Mouse (Mus musculus) hindbrain, embryonic 16.5 days (tissue): Measurements from ENCODE around the gene Lhfpl3. TPM values are rescaled to one million over a fixed set of nuclear protein-coding genes. Genes with fewer than 3 reads are reported as not detected.

Source experiments
- ATAC-seq: fragments of 200-750 bp; cut with Nextera tagmentation; 2 replicates; pipeline ENCODE4 v1.8.0; 2017; ENCODE audit warnings: moderate TSS enrichment, moderate library complexity
- H3K27ac ChIP-seq: fragments of 300-500 bp; sonication (generic); 2 replicates; pipeline ENCODE4 v1.5.1; 2014; ENCODE audit warnings: low read depth, mild to moderate bottlenecking, control low read depth, low read length, moderate library complexity
- H3K27me3 ChIP-seq: fragments of 300-500 bp; sonication (generic); replicated peaks from 2 replicates; pipeline ENCODE4 v1.6.1; 2014; ENCODE audit warnings: low read length; ENCODE audit not compliant: control insufficient read depth, insufficient read depth
- H3K36me3 ChIP-seq: fragments of 300-500 bp; sonication (generic); 2 replicates; pipeline ENCODE4 v1.6.1; 2014; ENCODE audit warnings: mild to moderate bottlenecking, low read length, moderate library complexity, mixed read lengths; ENCODE audit not compliant: control insufficient read depth, insufficient read depth
- H3K4me1 ChIP-seq: fragments of 300-500 bp; sonication (generic); 2 replicates; pipeline ENCODE4 v1.6.1; 2014; ENCODE audit warnings: low read depth, low read length; ENCODE audit not compliant: control insufficient read depth, insufficient read depth
- H3K4me2 ChIP-seq: fragments of 300-500 bp; sonication (generic); 2 replicates; pipeline ENCODE4 v1.6.1; 2014; ENCODE audit warnings: mild to moderate bottlenecking, low read length, control low read depth, moderate library complexity
- H3K4me3 ChIP-seq: fragments of 300-500 bp; sonication (generic); 2 replicates; pipeline ENCODE4 v1.5.1; 2014; ENCODE audit warnings: mild to moderate bottlenecking, low read length, control low read depth, moderate library complexity
- H3K9ac ChIP-seq: fragments of 300-500 bp; sonication (generic); 2 replicates; pipeline ENCODE4 v1.6.1; 2014; ENCODE audit warnings: low read depth, mild to moderate bottlenecking, control low read depth, low read length, moderate library complexity
- H3K9me3 ChIP-seq: fragments of 300-500 bp; sonication (generic); 2 replicates; pipeline ENCODE4 v1.6.1; 2014; ENCODE audit warnings: mild to moderate bottlenecking, low read length, moderate library complexity; ENCODE audit not compliant: control insufficient read depth
- WGBS: fragments of 180-500 bp; shearing (Covaris S2); extraction: QIAGEN DNeasy Blood & Tissue Kit; methylation state at CpG from one replicate; pipeline ENCODE4 v1.1.7; 2014; 5-methylcytosine and 5-hydroxymethylcytosine counted together
- microRNA-seq: library from miRNA; unstranded; fragments of <30 nt; microRNA quantifications from one replicate; pipeline ENCODE4, GENCODE M21; 2017
- polyA plus RNA-seq: library from polyadenylated mRNA; unstranded; fragments of >200 nt; fragmentation: Nextera tagmentation; extraction: Ambion mirVana; gene quantifications from 2 replicates; pipeline ENCODE4 v1.2.1, GENCODE M21; 2015

Lhfpl3 gene
- polyA plus RNA-seq, 1 experiment from 2014 or later: 34.5 TPM

DNA sequence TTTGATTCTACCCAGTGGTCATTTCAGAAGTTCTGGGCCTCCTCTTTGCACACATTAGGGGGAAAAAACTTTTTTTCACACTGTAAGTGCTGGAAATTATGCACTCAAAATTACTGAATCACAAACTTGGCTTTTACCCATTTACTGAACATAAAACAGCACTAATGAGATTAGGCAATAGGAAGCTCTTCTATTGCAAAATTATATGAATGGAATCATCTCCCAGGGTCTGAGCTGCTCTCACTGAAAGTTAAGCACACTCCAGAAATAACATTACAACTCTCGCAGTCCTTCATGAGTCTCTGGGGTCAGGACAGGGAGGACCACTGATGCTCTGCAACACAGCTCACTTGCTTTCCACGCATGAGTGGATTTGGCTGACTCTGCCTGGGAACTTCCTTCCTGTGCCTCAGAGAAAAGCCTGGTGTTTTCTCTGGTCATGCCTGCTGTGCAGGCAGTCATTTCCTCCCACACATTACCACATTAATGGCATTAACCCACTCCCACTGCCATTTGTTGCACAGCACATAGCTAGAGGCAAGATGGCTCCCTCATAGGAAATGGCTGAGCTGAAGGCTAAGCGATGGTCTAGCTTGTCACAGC lies 510.1 kb downstream of the Lhfpl3 start:
- peak; percentile 45; the same call in 1 of the 2 replicates for ATAC-seq
- Histone ChIP-seq H3K4me1 (no peaks in the 10 kb centered on the region), H3K27ac (no peak overlapping the region), H3K36me3 (no peaks in the 10 kb centered on the region), H3K9ac (no peak overlapping the region), H3K4me3 (no peak overlapping the region), H3K9me3 (no peaks in the 10 kb centered on the region), H3K4me2 (no peak overlapping the region), H3K27me3 (no peaks in the 10 kb centered on the region)
- WGBS: 53% methylated on average over 3 of the region's 3 CpGs

DNA sequence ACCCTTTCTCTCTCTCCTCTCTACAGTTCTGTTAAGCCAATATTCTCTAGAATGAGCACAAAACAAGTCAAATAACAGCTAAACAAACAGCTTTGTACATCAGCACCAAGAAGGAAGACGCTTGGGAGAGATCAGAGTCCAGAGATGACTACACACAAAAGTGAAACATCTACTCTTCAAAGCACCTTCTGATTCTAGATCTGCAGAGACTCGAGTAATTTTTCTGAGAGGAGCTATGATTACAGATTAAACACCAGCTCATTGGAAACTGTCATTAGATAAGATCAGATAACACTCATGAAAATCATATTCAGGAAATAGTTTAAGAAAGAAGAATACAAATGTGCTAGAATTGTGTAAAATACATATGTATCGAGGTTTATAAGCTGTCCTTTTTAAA lies 527.5 kb downstream of the Lhfpl3 start:
- no peak overlapping the region for H3K9ac ChIP-seq
- no peak overlapping the region for H3K27ac ChIP-seq
- no peaks in the 10 kb centered on the region for H3K36me3 ChIP-seq
- no peak overlapping the region for H3K4me2 ChIP-seq
- no peak overlapping the region for H3K4me3 ChIP-seq
- H3K4me1 ChIP-seq: no peaks in the 10 kb centered on the region
- H3K9me3 ChIP-seq: no peaks in the 10 kb centered on the region
- no peak for ATAC-seq
- no peaks in the 10 kb centered on the region for H3K27me3 ChIP-seq
- 81% methylated on average over 3 of the region's 3 CpGs for WGBS

DNA sequence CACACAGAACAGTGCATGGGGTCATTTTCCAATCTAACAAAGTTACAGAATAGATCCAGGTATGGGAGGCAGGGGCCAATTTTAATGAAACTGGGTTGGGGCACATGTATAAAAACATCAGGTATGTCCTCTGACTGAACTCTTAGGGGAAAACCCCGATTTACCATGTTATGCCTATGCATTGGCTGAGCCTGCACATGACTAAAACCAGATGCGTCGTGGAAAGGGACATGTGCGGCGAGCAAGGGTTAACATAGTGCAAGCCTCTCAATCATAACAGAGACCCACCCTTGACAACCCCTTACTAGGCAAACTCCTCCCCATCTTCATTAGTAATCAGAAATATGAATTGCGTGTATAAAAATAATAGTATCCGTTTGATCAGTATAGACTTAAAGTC lies 533.5 kb downstream of the Lhfpl3 start:
- H3K27me3 ChIP-seq: no peaks in the 10 kb centered on the region
- H3K27ac ChIP-seq: no peak overlapping the region
- H3K4me3 ChIP-seq: no peak overlapping the region
- no peak overlapping the region for H3K9ac ChIP-seq
- H3K4me1 ChIP-seq: no peaks in the 10 kb centered on the region
- no peaks in the 10 kb centered on the region for H3K36me3 ChIP-seq
- no peaks in the 10 kb centered on the region for H3K9me3 ChIP-seq
- H3K4me2 ChIP-seq: no peak overlapping the region
- WGBS: 93% methylated on average over 7 of the region's 7 CpGs
- no peak for ATAC-seq

DNA sequence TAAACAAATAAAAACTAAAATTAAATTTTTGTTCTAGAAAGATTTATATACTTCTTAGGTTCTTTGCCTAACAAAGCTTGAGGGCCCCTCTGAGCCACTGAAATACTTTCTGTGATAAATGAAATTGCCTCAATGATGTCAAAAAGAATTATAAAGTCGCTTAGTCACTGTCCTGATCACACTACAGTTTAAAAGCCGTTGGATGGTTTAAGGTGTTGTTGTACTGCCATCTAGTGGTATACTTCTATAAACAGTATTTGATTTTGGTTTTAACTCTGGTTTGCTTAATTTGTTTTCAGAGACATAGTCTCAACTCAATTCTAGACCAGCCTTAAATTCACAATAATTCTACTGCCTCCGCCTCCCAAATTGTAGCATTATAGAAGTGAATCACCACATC lies 539.0 kb downstream of the Lhfpl3 start:
- no peaks in the 10 kb centered on the region for H3K9me3 ChIP-seq
- ATAC-seq: peak; percentile 58; the same call in 1 of the 2 replicates
- H3K27ac ChIP-seq: no peak overlapping the region
- H3K4me1 ChIP-seq: no peaks in the 10 kb centered on the region
- no peaks in the 10 kb centered on the region for H3K27me3 ChIP-seq
- no peak overlapping the region for H3K4me3 ChIP-seq
- WGBS: 21% methylated on average over 3 of the region's 3 CpGs
- no peak overlapping the region for H3K9ac ChIP-seq
- H3K4me2 ChIP-seq: no peak overlapping the region
- no peaks in the 10 kb centered on the region for H3K36me3 ChIP-seq

DNA sequence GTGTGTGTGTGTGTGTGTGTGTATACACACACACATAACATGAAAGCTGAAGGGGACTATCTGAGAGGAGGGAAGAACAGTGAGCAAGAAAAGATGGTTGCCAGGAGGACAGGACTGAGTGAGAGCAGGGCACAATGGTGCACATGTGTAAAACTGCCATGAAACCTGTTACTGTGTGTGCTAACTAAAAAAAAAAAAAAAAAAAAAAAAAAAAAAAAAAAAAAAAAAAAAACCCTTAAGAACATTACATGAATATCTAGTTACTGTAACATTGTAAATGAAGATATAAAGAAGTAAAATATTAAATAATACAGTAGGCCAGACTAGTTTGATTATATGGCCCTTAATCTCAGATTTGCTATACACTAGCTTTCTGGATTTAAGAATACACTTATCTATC lies 543.3 kb downstream of the Lhfpl3 start:
- ATAC-seq: no peak
- Histone ChIP-seq H3K4me1 (no peaks in the 10 kb centered on the region), H3K4me2 (no peak overlapping the region)

More for the DNA sequence above, 543.3 kb downstream of the Lhfpl3 start:
- H3K27me3 ChIP-seq: no peaks in the 10 kb centered on the region
- no peak overlapping the region for H3K4me3 ChIP-seq
- H3K27ac ChIP-seq: no peak overlapping the region
- no peaks in the 10 kb centered on the region for H3K9me3 ChIP-seq
- H3K9ac ChIP-seq: no peak overlapping the region
- H3K36me3 ChIP-seq: no peaks in the 10 kb centered on the region

Small RNA genes within 50 kb of the gene (microRNA-seq; reads per million reads assigned to microRNA genes)
- not detected for gene Gm28022
- not detected for gene Gm44363

Other genes starting within 250 kb of the Lhfpl3 start
- gene Orc5, start 195.6 kb upstream of the Lhfpl3 start, polyA plus RNA-seq: 36.7 and 37.8 TPM in 2 replicates